Mouse (Mus musculus) adrenal gland, postnatal 14 days (tissue): ENCODE measurements around the gene Kif16b. TPM values are rescaled to one million over a fixed set of nuclear protein-coding genes. Genes with fewer than 3 reads are reported as not detected.
"Not testable (repeated sequence)": the region's sequence is repeated elsewhere in the genome, so short reads cannot be mapped to it uniquely, and the experiment has no call there.

ENCODE experiments used
- DNase-seq: peaks from one replicate; pipeline ENCODE4 v3.0.0; 2021; ENCODE audit warnings: mixed read lengths
- total RNA-seq: library from RNA; stranded (reverse); gene quantifications from 2 replicates; pipeline ENCODE4 v1.2.3, GENCODE M21; 2021

Gene Kif16b
- total RNA-seq, 1 experiment from 2014 or later, result 19.9 TPM

- DNase-seq, result no peak
Measured at GRCm38 (mm10) chr2:142590284-142590724, 311.0 kb downstream of the Kif16b start.

GRCm38 (mm10) chr2:142589403-142590283 is 311.7 kb downstream of the Kif16b start:
- no peak for DNase-seq

GRCm38 (mm10) chr2:142585845-142586244 is 315.5 kb downstream of the Kif16b start:
- no peak for DNase-seq

- no peak for DNase-seq
Measured at GRCm38 (mm10) chr2:142584851-142585737, 316.2 kb downstream of the Kif16b start.

- no peak for DNase-seq
Measured at GRCm38 (mm10) chr2:142580449-142580848, 320.9 kb downstream of the Kif16b start.

- DNase-seq, result not testable (repeated sequence)
Measured at GRCm38 (mm10) chr2:142577414-142577813, 323.9 kb downstream of the Kif16b start.

GRCm38 (mm10) chr2:142569771-142570170 is 331.6 kb downstream of the Kif16b start:
- DNase-seq, result no peak

Other genes starting within 250 kb of the Kif16b start
- 41.9 and 52.5 TPM in 2 replicates for gene Snrpb2, start 161.5 kb upstream of the Kif16b start, total RNA-seq
- not detected in 2 replicates for gene Otor, start 176.9 kb upstream of the Kif16b start, total RNA-seq